Mouse (Mus musculus): ENCODE data around the gene Egln2.

GRCm38 (mm10) chr7:27110327-27110726, 56.3 kb downstream of the Egln2 start:
- TF ChIP-seq CTCF (IDR thresholded peaks at IDR 0.05; ENCODE audit: low read depth) (no peak), EP300 (IDR thresholded peaks at IDR 0.05; ENCODE audit: low read depth) (no peak)
